Comparison of ENCODE assay signal across 24 mouse cellular contexts in genomic region chr5:81878563-81878962, GRCm38 (mm10).
DNase-seq lines count a peak whose midpoint lies in the region; ATAC-seq lines count a peak whose summit lies in the region.
"Had no signal": no experiment of that assay in that cellular context is flagged by ENCODE, and none has a peak within 500 bp of the region (broad histone marks: within the 10 kb centered on the region; RNA-seq: fewer than 3 reads in every experiment).

No protein-coding gene starts in this region.

- peak; percentile 6 for DNase-seq in hindbrain, embryonic 14.5 days (ENCODE audit: low spot score)
- peak; percentile 64 for DNase-seq in kidney, adult 9 months
- no peak for DNase-seq in kidney, adult 8-10 months
- DNase-seq: adrenal gland, adult 8-10 months; adrenal gland, postnatal 14 days; adrenal gland, postnatal 36 days; B cell, adult 2 months; cerebellum, adult 11-12 months; cerebellum, adult 2 months; cerebellum, adult 9-10 months; cerebellum, postnatal 10 days; cerebellum, postnatal 25 days had no signal

- peaks cover 4% of the 10 kb centered on the region; the same call in 1 of the 2 replicates for H3K9me3 ChIP-seq in hindbrain, embryonic 14.5 days (ENCODE audit: control insufficient read depth, low read length)
- H3K9me3 ChIP-seq in hindbrain, embryonic 12.5 days (replicated peaks) = no peaks in the 10 kb centered on the region
- H3K9me3 ChIP-seq in kidney, embryonic 16.5 days (ENCODE audit: low read length) = peaks cover 4% of the 10 kb centered on the region; the same call in 1 of the 2 replicates
- no peaks in the 10 kb centered on the region for H3K9me3 ChIP-seq in kidney, embryonic 15.5 days (replicated peaks)
- H3K9me3 ChIP-seq: embryonic facial prominence, embryonic 10.5 days; embryonic facial prominence, embryonic 12.5 days; forebrain, embryonic 13.5 days; forebrain, embryonic 15.5 days; G1E had no signal

- H3K4me1 ChIP-seq in hindbrain, embryonic 14.5 days (replicated peaks; ENCODE audit: control insufficient read depth, insufficient read depth, low read length) = no peaks in the 10 kb centered on the region
- H3K4me1 ChIP-seq in hindbrain, embryonic 12.5 days = no peaks in the 10 kb centered on the region
- no peaks in the 10 kb centered on the region for H3K4me1 ChIP-seq in kidney, embryonic 16.5 days (ENCODE audit: insufficient read depth, low read length)
- H3K4me1 ChIP-seq in kidney, embryonic 15.5 days = no peaks in the 10 kb centered on the region
- H3K4me1 ChIP-seq: embryonic facial prominence, embryonic 10.5 days; embryonic facial prominence, embryonic 12.5 days; forebrain, embryonic 13.5 days; forebrain, embryonic 15.5 days had no signal

- no peaks in the 10 kb centered on the region for H3K36me3 ChIP-seq in hindbrain, embryonic 14.5 days (replicated peaks; ENCODE audit: control insufficient read depth, insufficient read depth)
- H3K36me3 ChIP-seq in hindbrain, embryonic 12.5 days = no peaks in the 10 kb centered on the region
- no peaks in the 10 kb centered on the region for H3K36me3 ChIP-seq in kidney, embryonic 16.5 days (ENCODE audit: insufficient read depth, low read length)
- H3K36me3 ChIP-seq in kidney, embryonic 15.5 days = no peaks in the 10 kb centered on the region
- H3K36me3 ChIP-seq: embryonic facial prominence, embryonic 10.5 days; embryonic facial prominence, embryonic 12.5 days; forebrain, embryonic 15.5 days; G1E had no signal

- no peaks in the 10 kb centered on the region for H3K27me3 ChIP-seq in hindbrain, embryonic 14.5 days (ENCODE audit: control insufficient read depth, insufficient read depth, low read length)
- H3K27me3 ChIP-seq in hindbrain, embryonic 12.5 days = no peaks in the 10 kb centered on the region
- H3K27me3 ChIP-seq in kidney, embryonic 16.5 days (ENCODE audit: insufficient read depth, low read length) = no peaks in the 10 kb centered on the region
- no peaks in the 10 kb centered on the region for H3K27me3 ChIP-seq in kidney, embryonic 15.5 days
- H3K27me3 ChIP-seq: CH12.LX; embryonic facial prominence, embryonic 12.5 days; forebrain, embryonic 13.5 days; forebrain, embryonic 15.5 days; Patski had no signal

- 77% methylated on average over 3 of the region's 3 CpGs for WGBS in hindbrain, embryonic 14.5 days
- WGBS in hindbrain, embryonic 12.5 days = 76% methylated on average over 3 of the region's 3 CpGs
- 47% methylated on average over 3 of the region's 3 CpGs for WGBS in kidney, embryonic 16.5 days
- WGBS in kidney, embryonic 15.5 days = 52% methylated on average over 3 of the region's 3 CpGs

- no peak overlapping the region for H3K4me3 ChIP-seq in hindbrain, embryonic 14.5 days (replicated peaks; ENCODE audit: low read length)
- no peak overlapping the region for H3K4me3 ChIP-seq in hindbrain, embryonic 12.5 days
- no peak overlapping the region for H3K4me3 ChIP-seq in kidney, embryonic 16.5 days (ENCODE audit: low read length)
- H3K4me3 ChIP-seq in kidney, embryonic 15.5 days (replicated peaks) = no peak overlapping the region
- H3K4me3 ChIP-seq: embryonic facial prominence, embryonic 10.5 days; embryonic facial prominence, embryonic 12.5 days; forebrain, embryonic 13.5 days; forebrain, embryonic 15.5 days had no signal

- ATAC-seq in hindbrain, embryonic 14.5 days (ENCODE audit: low FRiP score) = no peak
- no peak for ATAC-seq in hindbrain, embryonic 12.5 days (ENCODE audit: low FRiP score)
- ATAC-seq in kidney, embryonic 16.5 days (ENCODE audit: low FRiP score, low TSS enrichment) = no peak; the same call in 1 of the 2 replicates
- peak; percentile 62 for ATAC-seq in kidney, embryonic 15.5 days (replicated peaks; ENCODE audit: low FRiP score)
- ATAC-seq: activated CD4-positive, CD25-positive, alpha-beta regulatory T cell, adult 4 months; CD4-positive, CD25-positive, alpha-beta regulatory T cell, adult 4 months; forebrain, embryonic 13.5 days; forebrain, embryonic 15.5 days; Patski had no signal

- no peak overlapping the region for H3K4me2 ChIP-seq in hindbrain, embryonic 14.5 days (replicated peaks)
- H3K4me2 ChIP-seq in hindbrain, embryonic 12.5 days (replicated peaks) = no peak overlapping the region
- no peak overlapping the region for H3K4me2 ChIP-seq in kidney, embryonic 16.5 days (replicated peaks; ENCODE audit: low read depth, low read length)
- H3K4me2 ChIP-seq in kidney, embryonic 15.5 days = no peak overlapping the region
- H3K4me2 ChIP-seq: embryonic facial prominence, embryonic 12.5 days; forebrain, embryonic 13.5 days; forebrain, embryonic 15.5 days had no signal

- H3K27ac ChIP-seq in hindbrain, embryonic 14.5 days = no peak overlapping the region
- H3K27ac ChIP-seq in hindbrain, embryonic 12.5 days = no peak overlapping the region
- no peak overlapping the region for H3K27ac ChIP-seq in kidney, embryonic 16.5 days (ENCODE audit: low read length)
- H3K27ac ChIP-seq in kidney, embryonic 15.5 days = no peak overlapping the region
- H3K27ac ChIP-seq: embryonic facial prominence, embryonic 10.5 days; embryonic facial prominence, embryonic 12.5 days; forebrain, embryonic 13.5 days; forebrain, embryonic 15.5 days had no signal

- no peak overlapping the region for H3K9ac ChIP-seq in hindbrain, embryonic 14.5 days
- no peak overlapping the region for H3K9ac ChIP-seq in hindbrain, embryonic 12.5 days
- H3K9ac ChIP-seq in kidney, embryonic 16.5 days (replicated peaks; ENCODE audit: low read length) = no peak overlapping the region
- H3K9ac ChIP-seq in kidney, embryonic 15.5 days = no peak overlapping the region
- H3K9ac ChIP-seq: embryonic facial prominence, embryonic 12.5 days; forebrain, embryonic 13.5 days; forebrain, embryonic 15.5 days had no signal

Comparison
In these comparisons a context has a peak if more than half of its experiments do, and no peak if none do; other contexts are left out.
1. DNase-seq: peak in hindbrain, embryonic 14.5 days (single experiment) and kidney, adult 9 months (single experiment); none in kidney, adult 8-10 months (0 of 2).